Mouse (Mus musculus) heart, adult 2 months (tissue): ENCODE measurements at regions not wholly inside any gene's neighbourhood (a gene's known extent, or its start where the extent isn't known, plus 50 kb on each side); places are given as distances from the start of the nearest gene placed in this dataset.

ENCODE experiments used
- CTCF ChIP-seq: fragments of 200-600 bp; IDR thresholded peaks from 2 replicates; pipeline ENCODE4 v1.8.1; 2022; ENCODE audit warnings: antibody characterized with exemption, mild to moderate bottlenecking, moderate library complexity
- EP300 ChIP-seq: fragments of 200-500 bp; IDR thresholded peaks from 2 replicates; pipeline ENCODE4 v1.6.1; 2011; ENCODE audit warnings: low read depth, low read length, control low read depth; ENCODE audit not compliant: insufficient read depth

- TF ChIP-seq EP300 = no peak
- no peak for TF ChIP-seq CTCF
Observed at GRCm38 (mm10) chr3:147252226-147252788, 400.1 kb downstream of the Ttll7 start.
